Mouse (Mus musculus) lung, embryonic 14.5 days (tissue): Measurements from ENCODE around the gene Kcnk4. TPM values are rescaled to one million over a fixed set of nuclear protein-coding genes. Genes with fewer than 3 reads are reported as not detected.
A peak's percentile ranks its signal among the peaks of the same experiment; 100 is the strongest.
"Not testable (repeated sequence)": the region's sequence is repeated elsewhere in the genome, so short reads cannot be mapped to it uniquely, and the experiment has no call there.

Source experiments
- ATAC-seq: fragments of 200-750 bp; cut with Nextera tagmentation; 2 replicates; pipeline ENCODE4 v1.8.0; 2017; ENCODE audit warnings: mild to moderate bottlenecking, moderate TSS enrichment, moderate library complexity; ENCODE audit not compliant: insufficient read depth
- DNase-seq: peaks from one replicate; pipeline ENCODE4 v3.0.0-alpha.2; 2015
- H3K27ac ChIP-seq: fragments of 300-500 bp; sonication (generic); 2 replicates; pipeline ENCODE4 v1.5.1; 2014; ENCODE audit warnings: low read depth, mild to moderate bottlenecking, moderate library complexity
- H3K27me3 ChIP-seq: fragments of 300-500 bp; sonication (generic); 2 replicates; pipeline ENCODE4 v1.6.1; 2014; ENCODE audit warnings: low read length, control low read depth; ENCODE audit not compliant: insufficient read depth
- H3K36me3 ChIP-seq: fragments of 300-500 bp; sonication (generic); 2 replicates; pipeline ENCODE4 v1.6.1; 2014; ENCODE audit warnings: control low read depth; ENCODE audit not compliant: insufficient read depth
- H3K4me1 ChIP-seq: fragments of 300-500 bp; sonication (generic); 2 replicates; pipeline ENCODE4 v1.6.1; 2014; ENCODE audit warnings: antibody characterized with exemption, control low read depth; ENCODE audit not compliant: insufficient read depth
- H3K4me2 ChIP-seq: fragments of 300-500 bp; sonication (generic); 2 replicates; pipeline ENCODE4 v1.6.1; 2014; ENCODE audit warnings: mild to moderate bottlenecking
- H3K4me3 ChIP-seq: fragments of 300-500 bp; sonication (generic); 2 replicates; pipeline ENCODE4 v1.5.1; 2014; ENCODE audit warnings: low read depth, low read length
- H3K9ac ChIP-seq: fragments of 300-500 bp; sonication (generic); 2 replicates; pipeline ENCODE4 v1.6.1; 2014
- H3K9me3 ChIP-seq: fragments of 300-500 bp; sonication (generic); 2 replicates; pipeline ENCODE4 v1.6.1; 2016; ENCODE audit warnings: low read depth, low read length, control low read depth
- CTCF ChIP-seq: IDR thresholded peaks from 2 replicates; pipeline ENCODE4 v1.5.1; 2016; ENCODE audit warnings: antibody characterized with exemption, low read depth
- WGBS: fragments of 180-500 bp; shearing (Covaris S2); extraction: QIAGEN DNeasy Blood & Tissue Kit; methylation state at CpG from one replicate; pipeline ENCODE4 v1.1.7; 2014; 5-methylcytosine and 5-hydroxymethylcytosine counted together
- polyA plus RNA-seq: library from polyadenylated mRNA; unstranded; fragments of >200 nt; fragmentation: Nextera tagmentation; extraction: Ambion mirVana; gene quantifications from 2 replicates; pipeline ENCODE4 v1.2.1, GENCODE M21; 2014

The Kcnk4 gene
- polyA plus RNA-seq, 1 experiment from 2014 or later: 0.17 TPM

GRCm38 (mm10) chr19:6907811-6908540 is 26.3 kb downstream of the Kcnk4 start:
- Histone ChIP-seq H3K4me2 (peak overlapping the region; percentile 86), H3K4me1 (no peaks in the 10 kb centered on the region), H3K9me3 (no peaks in the 10 kb centered on the region), H3K9ac (0 out of 2 replicates have a peak overlapping the region, but pooled peaks have one; percentile 2), H3K27ac (no peak overlapping the region), H3K36me3 (peaks cover 42% of the 10 kb centered on the region), H3K4me3 (peak overlapping the region; percentile 70), H3K27me3 (no peaks in the 10 kb centered on the region)
- DNase-seq: peak; percentile 27
- no peak for ATAC-seq
- WGBS: 81% methylated on average over 7 of the region's 7 CpGs
- TF ChIP-seq CTCF: no peak

- WGBS: 88% methylated on average over 8 of the region's 8 CpGs
- Histone ChIP-seq H3K4me2 (no peak overlapping the region), H3K4me3 (no peak overlapping the region), H3K9ac (no peak overlapping the region), H3K36me3 (peaks cover 33% of the 10 kb centered on the region), H3K9me3 (no peaks in the 10 kb centered on the region), H3K27me3 (no peaks in the 10 kb centered on the region), H3K4me1 (no peaks in the 10 kb centered on the region), H3K27ac (no peak overlapping the region)
- no peak for ATAC-seq
- no peak for TF ChIP-seq CTCF
- DNase-seq: no peak
Observed at GRCm38 (mm10) chr19:6907094-6907493, 27.2 kb downstream of the Kcnk4 start.

- no peaks in the 10 kb centered on the region for H3K27me3 ChIP-seq
- ATAC-seq: no peak
- no peak overlapping the region for H3K27ac ChIP-seq
- H3K4me2 ChIP-seq: no peak overlapping the region
- no peak overlapping the region for H3K9ac ChIP-seq
- H3K36me3 ChIP-seq: peaks cover 24% of the 10 kb centered on the region
- no peaks in the 10 kb centered on the region for H3K4me1 ChIP-seq
- H3K9me3 ChIP-seq: no peaks in the 10 kb centered on the region
- no peak for DNase-seq
- WGBS: 71% methylated on average over 3 of the region's 3 CpGs
- no peak overlapping the region for H3K4me3 ChIP-seq
- no peak for TF ChIP-seq CTCF
Observed at GRCm38 (mm10) chr19:6906199-6906598, 28.1 kb downstream of the Kcnk4 start.

- no peak overlapping the region for H3K4me2 ChIP-seq
- TF ChIP-seq CTCF: no peak
- no peak overlapping the region for H3K27ac ChIP-seq
- no peak overlapping the region for H3K9ac ChIP-seq
- 86% methylated on average over 11 of the region's 11 CpGs for WGBS
- ATAC-seq (no peak), DNase-seq (no peak)
- H3K9me3 ChIP-seq: no peaks in the 10 kb centered on the region
- H3K4me3 ChIP-seq: no peak overlapping the region
- peaks cover 24% of the 10 kb centered on the region for H3K36me3 ChIP-seq
- no peaks in the 10 kb centered on the region for H3K4me1 ChIP-seq
- no peaks in the 10 kb centered on the region for H3K27me3 ChIP-seq
Observed at GRCm38 (mm10) chr19:6905498-6906159, 28.7 kb downstream of the Kcnk4 start.

- Histone ChIP-seq H3K9me3 (no peaks in the 10 kb centered on the region), H3K36me3 (peaks cover 24% of the 10 kb centered on the region), H3K9ac (no peak overlapping the region), H3K4me2 (no peak overlapping the region), H3K27me3 (no peaks in the 10 kb centered on the region), H3K4me1 (no peaks in the 10 kb centered on the region), H3K27ac (no peak overlapping the region), H3K4me3 (no peak overlapping the region)
- 72% methylated on average over 2 of the region's 2 CpGs for WGBS
- ATAC-seq: no peak
- no peak for TF ChIP-seq CTCF
- DNase-seq: no peak
Observed at GRCm38 (mm10) chr19:6904846-6905245, 29.5 kb downstream of the Kcnk4 start.

GRCm38 (mm10) chr19:6903031-6903430 is 31.3 kb downstream of the Kcnk4 start:
- DNase-seq (no peak), ATAC-seq (no peak)
- H3K4me3 ChIP-seq: no peak overlapping the region
- peaks cover 24% of the 10 kb centered on the region for H3K36me3 ChIP-seq
- no peaks in the 10 kb centered on the region for H3K4me1 ChIP-seq
- 94% methylated on average over 1 of the region's 1 CpGs for WGBS
- H3K9ac ChIP-seq: no peak overlapping the region
- H3K27ac ChIP-seq: no peak overlapping the region
- no peaks in the 10 kb centered on the region for H3K9me3 ChIP-seq
- H3K4me2 ChIP-seq: no peak overlapping the region
- TF ChIP-seq CTCF: no peak
- H3K27me3 ChIP-seq: no peaks in the 10 kb centered on the region

- H3K27ac ChIP-seq: no peak overlapping the region
- TF ChIP-seq CTCF: no peak
- 79% methylated on average over 4 of the region's 4 CpGs for WGBS
- no peaks in the 10 kb centered on the region for H3K9me3 ChIP-seq
- no peak for DNase-seq
- H3K4me3 ChIP-seq: no peak overlapping the region
- H3K4me2 ChIP-seq: no peak overlapping the region
- H3K27me3 ChIP-seq: no peaks in the 10 kb centered on the region
- no peak for ATAC-seq
- no peaks in the 10 kb centered on the region for H3K4me1 ChIP-seq
- no peaks in the 10 kb centered on the region for H3K36me3 ChIP-seq
- H3K9ac ChIP-seq: no peak overlapping the region
Observed at GRCm38 (mm10) chr19:6899641-6900040, 34.7 kb downstream of the Kcnk4 start.

GRCm38 (mm10) chr19:6895608-6896305 is 38.6 kb downstream of the Kcnk4 start:
- not testable (repeated sequence) for H3K4me1 ChIP-seq, DNase-seq, H3K4me2 ChIP-seq, H3K27ac ChIP-seq, H3K36me3 ChIP-seq, H3K27me3 ChIP-seq, H3K4me3 ChIP-seq, H3K9ac ChIP-seq, ATAC-seq, H3K9me3 ChIP-seq
- WGBS: 80% methylated on average over 18 of the region's 18 CpGs
